Mouse (Mus musculus) kidney, adult 18-20 months (tissue): Measurements from ENCODE around the gene Ugt1a6b.
"Not testable (repeated sequence)": the region's sequence is repeated elsewhere in the genome, so short reads cannot be mapped to it uniquely, and the experiment has no call there.

Source experiments
- DNase-seq: peaks from one replicate; pipeline ENCODE4 v3.0.0; 2021

Gene Ugt1a6b

DNA sequence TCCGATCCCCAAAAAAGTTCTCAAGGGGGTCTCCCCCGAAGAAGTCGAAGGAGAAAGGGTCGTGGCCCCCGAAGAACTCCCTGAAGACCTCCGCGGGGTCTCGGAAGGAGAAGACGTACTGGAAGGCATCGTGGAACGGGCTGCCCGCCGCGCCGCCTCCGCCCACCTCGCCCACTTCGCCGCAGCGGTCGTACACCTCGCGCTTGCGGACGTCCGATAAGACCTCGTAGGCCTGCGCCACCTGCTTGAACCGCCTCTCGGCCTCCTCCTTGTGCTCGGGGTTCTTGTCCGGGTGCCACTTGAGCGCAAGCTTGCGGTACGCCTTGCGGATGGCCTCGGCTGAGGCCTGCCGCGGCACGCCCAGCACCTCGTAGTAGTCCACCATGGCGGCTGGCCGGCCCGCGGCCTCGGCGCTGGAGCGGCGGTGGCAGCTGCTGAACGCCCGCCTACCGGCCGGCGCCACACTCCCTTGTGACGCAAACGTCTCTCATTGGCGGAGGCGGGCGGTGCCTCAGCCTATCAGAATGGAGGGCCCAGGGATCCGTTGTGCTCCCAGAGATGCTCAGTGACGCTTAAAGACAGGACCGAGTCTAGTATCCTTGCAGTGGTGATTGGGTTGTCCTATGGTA is 102.4 kb downstream of the Ugt1a6b start, which contains the start of gene Dnajb3:
Gene Dnajb3, minus strand, starts transcription at position 489 of the 629 bp plus-strand sequence.
- DNase-seq, result peak; percentile 75

GRCm38 (mm10) chr1:88206843-88207479 is 103.9 kb downstream of the Ugt1a6b start:
- no peak for DNase-seq

DNA sequence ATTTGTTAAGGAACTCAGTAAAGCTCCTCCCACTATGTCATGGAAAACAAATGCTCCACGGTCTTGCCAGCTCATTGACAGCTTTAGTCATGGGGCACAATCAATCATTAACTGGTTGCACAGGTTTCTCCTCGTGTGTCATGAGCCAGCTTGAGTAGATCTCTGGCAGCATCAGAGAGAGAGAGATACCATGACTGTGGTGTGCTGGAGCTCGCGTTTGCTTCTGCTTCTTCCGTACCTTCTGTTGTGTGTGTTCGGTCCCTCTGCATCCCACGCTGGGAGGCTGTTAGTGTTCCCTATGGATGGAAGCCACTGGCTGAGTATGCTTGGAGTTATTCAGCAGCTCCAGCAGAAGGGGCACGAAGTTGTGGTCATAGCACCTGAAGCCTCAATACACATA is 108.8 kb downstream of the Ugt1a6b start, which contains the start of gene Ugt1a1:
Gene Ugt1a1, plus strand, starts transcription at position 148 of the 400 bp plus-strand sequence.
- DNase-seq, result peak; percentile 45

DNA sequence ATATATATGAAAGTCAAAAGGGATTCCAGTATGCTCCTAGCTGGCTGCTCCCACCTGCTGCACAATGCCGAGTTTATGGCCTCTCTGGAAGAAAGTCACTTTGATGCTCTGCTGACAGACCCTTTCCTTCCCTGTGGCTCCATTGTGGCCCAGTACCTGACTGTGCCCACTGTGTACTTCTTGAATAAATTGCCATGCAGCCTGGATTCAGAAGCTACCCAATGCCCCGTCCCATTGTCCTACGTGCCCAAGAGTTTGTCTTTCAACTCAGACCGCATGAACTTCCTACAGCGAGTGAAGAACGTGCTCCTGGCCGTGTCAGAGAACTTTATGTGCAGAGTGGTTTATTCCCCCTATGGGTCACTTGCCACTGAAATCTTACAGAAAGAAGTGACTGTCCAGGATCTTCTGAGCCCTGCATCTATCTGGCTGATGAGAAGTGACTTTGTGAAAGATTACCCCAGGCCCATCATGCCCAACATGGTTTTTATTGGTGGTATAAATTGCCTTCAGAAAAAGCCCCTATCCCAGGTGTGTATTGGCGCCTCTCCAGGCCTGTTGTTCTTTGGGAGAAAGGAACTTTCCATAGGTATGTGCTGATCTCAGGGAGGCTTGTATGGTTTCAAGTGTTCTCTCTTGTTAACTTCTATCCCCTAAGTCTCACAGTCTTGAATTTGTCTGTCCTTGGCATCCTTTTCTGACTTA is 109.4 kb downstream of the Ugt1a6b start:
- no peak for DNase-seq

- no peak for DNase-seq
Measured at GRCm38 (mm10) chr1:88213061-88213460, 110.0 kb downstream of the Ugt1a6b start.

GRCm38 (mm10) chr1:88213766-88214461 is 110.9 kb downstream of the Ugt1a6b start:
- no peak for DNase-seq

- no peak for DNase-seq
Measured at GRCm38 (mm10) chr1:88214462-88214952, 111.5 kb downstream of the Ugt1a6b start.

GRCm38 (mm10) chr1:88215466-88216380 is 112.7 kb downstream of the Ugt1a6b start:
- DNase-seq, result no peak

GRCm38 (mm10) chr1:88216551-88216950 is 113.5 kb downstream of the Ugt1a6b start:
- no peak for DNase-seq

DNA sequence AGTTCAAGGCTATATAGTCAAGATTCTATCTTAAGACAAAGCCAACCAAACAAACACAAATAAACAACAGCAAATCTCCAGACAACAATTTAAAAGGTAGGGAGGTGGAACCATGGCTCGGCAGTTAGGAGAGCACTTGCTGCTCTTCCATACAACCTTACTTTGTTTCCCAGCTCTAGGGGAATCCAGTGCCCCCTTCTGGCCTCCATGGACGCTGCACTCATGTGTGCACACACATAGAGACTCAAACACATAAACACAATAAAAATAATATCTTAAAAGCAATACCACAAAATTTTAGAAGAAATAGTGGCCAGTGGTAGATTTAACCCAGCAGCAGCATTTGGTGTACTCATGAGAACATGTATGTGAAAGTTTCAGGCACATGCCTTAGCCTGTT is 114.1 kb downstream of the Ugt1a6b start:
- DNase-seq, result no peak

DNA sequence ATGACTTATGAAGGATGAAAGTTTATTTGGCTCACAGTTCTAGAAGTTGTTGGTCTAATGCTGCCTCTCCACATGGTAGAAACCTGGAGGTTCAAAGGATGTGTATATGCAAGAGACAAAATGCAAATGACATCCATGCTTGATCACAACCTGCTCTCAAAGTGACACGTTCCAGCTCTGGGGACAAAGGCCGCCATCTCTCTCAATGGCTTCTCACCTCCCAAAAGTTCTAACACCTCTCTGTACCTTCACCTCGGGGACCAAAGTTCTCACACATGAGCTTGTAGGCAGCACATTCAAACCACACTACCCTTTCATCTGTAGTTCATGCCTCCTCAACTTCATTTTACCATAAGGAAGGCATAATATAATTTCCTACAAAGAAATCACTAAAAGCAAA is 114.5 kb downstream of the Ugt1a6b start:
- DNase-seq, result no peak

DNA sequence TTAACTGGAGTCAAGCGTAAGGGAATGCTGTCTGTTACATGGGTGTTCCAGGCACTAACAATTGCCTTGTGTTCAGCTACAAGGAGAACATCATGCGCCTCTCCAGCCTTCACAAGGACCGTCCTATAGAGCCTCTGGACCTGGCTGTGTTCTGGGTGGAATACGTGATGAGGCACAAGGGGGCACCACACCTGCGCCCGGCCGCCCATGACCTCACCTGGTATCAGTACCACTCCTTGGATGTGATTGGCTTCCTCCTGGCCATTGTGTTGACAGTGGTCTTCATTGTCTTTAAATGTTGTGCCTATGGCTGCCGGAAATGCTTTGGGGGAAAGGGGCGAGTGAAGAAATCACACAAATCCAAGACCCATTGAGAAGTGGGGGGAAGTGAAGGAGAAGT is 115.0 kb downstream of the Ugt1a6b start:
- DNase-seq, result no peak

- no peak for DNase-seq
Measured at GRCm38 (mm10) chr1:88218591-88218990, 115.5 kb downstream of the Ugt1a6b start.

DNA sequence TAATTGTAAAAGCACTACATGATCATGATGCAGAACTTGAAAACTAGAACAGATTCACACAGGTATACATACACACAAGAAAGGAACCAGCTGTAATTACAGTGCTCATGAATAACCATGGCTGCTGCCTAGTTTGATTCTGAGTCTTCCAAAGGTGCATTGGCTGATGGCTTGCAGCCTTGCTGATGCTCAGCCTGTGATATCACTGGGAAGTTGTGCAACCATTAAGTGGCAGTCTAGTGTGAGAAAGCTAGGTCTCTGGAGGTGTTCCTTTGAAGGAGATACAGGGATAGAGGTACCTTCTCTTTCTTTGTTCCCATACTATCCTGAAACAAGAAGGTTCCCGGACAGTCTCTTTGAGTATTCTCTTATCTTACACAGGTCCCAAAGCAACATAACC is 116.0 kb downstream of the Ugt1a6b start:
- no peak for DNase-seq

DNA sequence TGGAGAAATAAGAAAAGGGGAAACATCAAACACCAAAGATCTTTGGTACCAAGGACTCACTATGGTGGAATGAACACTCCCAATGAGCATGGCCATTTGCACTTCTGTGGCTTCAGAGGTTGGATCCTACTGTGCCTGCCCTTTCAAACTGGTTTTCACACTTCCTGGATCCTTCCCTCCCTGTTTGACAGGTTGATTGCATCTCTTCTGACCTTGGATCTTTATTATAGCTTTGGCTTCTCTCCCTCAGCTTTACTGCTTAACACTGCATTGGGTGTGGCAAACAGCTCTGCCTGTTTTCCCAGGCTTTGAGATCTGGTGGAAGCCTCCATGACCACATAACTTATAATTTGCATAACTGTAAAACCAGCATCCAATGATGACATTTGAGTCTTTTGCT is 117.3 kb downstream of the Ugt1a6b start:
- no peak for DNase-seq

DNA sequence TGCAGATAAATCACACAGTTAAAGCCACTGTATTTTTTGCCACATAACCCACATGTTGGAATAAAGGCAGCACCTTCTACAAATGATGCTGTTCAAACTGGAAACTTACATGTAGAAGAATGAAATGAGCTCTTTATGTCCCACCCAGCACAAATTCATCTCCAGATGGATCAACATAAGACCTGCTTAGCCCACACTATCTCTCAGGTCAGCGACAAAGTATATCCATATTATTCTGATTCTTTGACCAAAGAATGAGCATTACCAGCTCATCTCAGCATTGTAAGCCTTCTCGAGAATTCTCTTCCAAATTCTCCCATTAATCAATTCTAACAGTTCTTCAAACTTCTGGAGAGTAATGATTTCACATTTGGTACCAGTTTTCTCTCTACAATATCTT is 119.2 kb downstream of the Ugt1a6b start:
- DNase-seq, result no peak

- DNase-seq, result not testable (repeated sequence)
Measured at GRCm38 (mm10) chr1:88223011-88223515, 120.0 kb downstream of the Ugt1a6b start.

- DNase-seq, result no peak
Measured at GRCm38 (mm10) chr1:88223591-88223990, 120.5 kb downstream of the Ugt1a6b start.

DNA sequence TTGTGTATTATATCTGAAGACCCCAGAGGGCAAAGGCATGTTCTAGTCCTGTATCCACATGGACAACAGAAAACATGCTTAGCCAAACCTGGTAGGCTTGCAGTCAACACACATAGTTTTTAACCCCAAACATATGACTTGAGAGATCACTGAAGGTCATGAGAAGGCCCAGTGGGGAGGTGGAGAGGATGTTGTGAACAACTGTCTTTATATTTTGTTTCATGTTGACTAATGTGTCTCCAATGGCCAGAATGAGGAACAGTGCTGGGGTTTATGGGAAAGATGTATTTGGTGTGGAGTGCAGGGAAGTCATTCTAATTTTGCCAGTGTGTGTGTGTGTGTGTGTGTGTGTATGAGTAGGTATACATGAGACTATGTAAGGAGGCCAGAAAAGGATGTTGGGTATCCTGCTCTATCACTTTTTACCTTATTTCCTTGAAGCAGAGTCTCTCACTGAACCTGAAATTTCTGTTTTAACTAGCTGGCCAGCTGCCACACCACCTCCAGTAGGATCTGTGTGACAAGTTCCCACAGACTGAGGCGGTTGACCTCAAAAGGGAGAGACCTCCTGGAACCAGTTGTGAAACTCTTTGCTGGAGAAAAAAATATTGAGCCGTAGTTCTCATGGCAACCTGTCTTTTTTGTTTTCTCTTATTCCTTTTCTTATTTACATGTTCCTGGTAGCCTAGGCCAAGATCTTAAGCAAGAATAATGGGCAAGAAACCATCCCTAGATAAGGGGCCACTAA is 121.2 kb downstream of the Ugt1a6b start:
- DNase-seq, result no peak

DNA sequence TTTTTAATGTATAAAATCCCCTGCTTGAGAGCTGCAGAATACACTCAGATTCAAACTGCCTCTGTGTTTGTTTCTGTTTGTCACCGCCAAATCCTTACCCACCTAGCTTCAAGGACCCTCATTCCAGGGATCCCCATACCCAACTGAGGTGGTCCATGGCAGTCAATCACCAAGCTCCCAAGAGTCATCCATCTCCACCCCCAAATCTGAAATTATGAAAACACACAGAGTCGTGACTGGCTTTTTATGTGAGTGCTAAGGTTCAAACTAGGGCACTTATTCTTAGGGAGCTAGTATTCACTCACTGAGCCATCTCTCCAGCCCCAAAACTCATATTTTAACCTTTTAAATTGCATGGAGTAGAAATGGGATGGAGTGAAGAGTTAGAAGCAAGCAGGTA is 122.2 kb downstream of the Ugt1a6b start:
- DNase-seq, result not testable (repeated sequence)

DNA sequence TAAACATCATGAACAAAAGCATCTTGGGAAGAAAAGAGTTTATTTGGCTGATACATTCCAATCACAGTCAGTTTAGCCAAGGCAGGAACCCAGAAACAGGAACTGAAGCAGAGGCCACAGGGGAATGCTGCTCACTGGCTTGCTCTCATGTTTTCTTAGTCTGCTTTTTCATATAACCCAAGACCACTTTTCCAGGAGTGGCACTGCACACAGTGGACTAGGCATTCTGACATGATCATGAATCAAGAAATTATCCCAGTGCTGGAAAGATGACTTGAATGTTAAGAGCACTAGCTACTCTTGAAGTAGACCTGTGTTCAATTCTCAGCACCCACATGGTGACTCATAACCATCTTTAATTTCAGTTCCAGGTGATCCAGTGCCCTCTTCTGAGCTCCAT is 122.7 kb downstream of the Ugt1a6b start:
- DNase-seq, result no peak
